Mouse (Mus musculus) stomach, postnatal 0 days (tissue): ENCODE measurements around the gene Rmdn3. TPM values are rescaled to one million over a fixed set of nuclear protein-coding genes. Genes with fewer than 3 reads are reported as not detected.

Source experiments
- ATAC-seq: fragments of 200-750 bp; cut with Nextera tagmentation; 2 replicates; pipeline ENCODE4 v1.8.0; 2017; ENCODE audit not compliant: low FRiP score, low TSS enrichment
- DNase-seq: peaks from one replicate; pipeline ENCODE4 v3.0.0-alpha.2; 2016; ENCODE audit warnings: low spot score
- H3K27ac ChIP-seq: fragments of 300-500 bp; sonication (generic); replicated peaks from 2 replicates; pipeline ENCODE4 v1.5.1; 2014; ENCODE audit warnings: mild to moderate bottlenecking, control low read depth
- H3K27me3 ChIP-seq: fragments of 300-500 bp; sonication (generic); 2 replicates; pipeline ENCODE4 v1.6.1; 2014; ENCODE audit warnings: low read length; ENCODE audit not compliant: control insufficient read depth, insufficient read depth
- H3K36me3 ChIP-seq: fragments of 300-500 bp; sonication (generic); 2 replicates; pipeline ENCODE4 v1.6.1; 2014; ENCODE audit warnings: low read length, mixed read lengths; ENCODE audit not compliant: control insufficient read depth, insufficient read depth
- H3K4me1 ChIP-seq: fragments of 300-500 bp; sonication (generic); replicated peaks from 2 replicates; pipeline ENCODE4 v1.6.1; 2014; ENCODE audit warnings: antibody characterized with exemption; ENCODE audit not compliant: control insufficient read depth, insufficient read depth
- H3K4me2 ChIP-seq: fragments of 300-500 bp; sonication (generic); replicated peaks from 2 replicates; pipeline ENCODE4 v1.6.1; 2014; ENCODE audit warnings: low read depth, mild to moderate bottlenecking, control low read depth, moderate library complexity
- H3K4me3 ChIP-seq: fragments of 300-500 bp; sonication (generic); 2 replicates; pipeline ENCODE4 v1.5.1; 2014; ENCODE audit warnings: low read depth, low read length, control low read depth
- H3K9ac ChIP-seq: fragments of 300-500 bp; sonication (generic); 2 replicates; pipeline ENCODE4 v1.6.1; 2014; ENCODE audit warnings: mild to moderate bottlenecking, low read length, control low read depth, mixed read lengths
- H3K9me3 ChIP-seq: fragments of 300-500 bp; sonication (generic); 2 replicates; pipeline ENCODE4 v1.6.1; 2016; ENCODE audit warnings: low read length; ENCODE audit not compliant: control insufficient read depth
- CTCF ChIP-seq: IDR thresholded peaks from 2 replicates; pipeline ENCODE4 v1.5.1; 2016; ENCODE audit warnings: antibody characterized with exemption, low read depth, mild to moderate bottlenecking, moderate library complexity
- EP300 ChIP-seq: optimal IDR thresholded peaks from 2 replicates; pipeline ENCODE3; 2016; ENCODE audit warnings: antibody characterized with exemption
- WGBS: fragments of 180-500 bp; shearing (Covaris S2); extraction: QIAGEN DNeasy Blood & Tissue Kit; methylation state at CpG from one replicate; pipeline ENCODE4 v1.1.7; 2014; 5-methylcytosine and 5-hydroxymethylcytosine counted together
- polyA plus RNA-seq: library from polyadenylated mRNA; unstranded; fragments of >200 nt; fragmentation: Nextera tagmentation; extraction: Ambion mirVana; gene quantifications from 2 replicates; pipeline ENCODE4 v1.2.1, GENCODE M21; 2015

Gene Rmdn3
- polyA plus RNA-seq, 1 experiment from 2014 or later: 40.1 TPM

DNA sequence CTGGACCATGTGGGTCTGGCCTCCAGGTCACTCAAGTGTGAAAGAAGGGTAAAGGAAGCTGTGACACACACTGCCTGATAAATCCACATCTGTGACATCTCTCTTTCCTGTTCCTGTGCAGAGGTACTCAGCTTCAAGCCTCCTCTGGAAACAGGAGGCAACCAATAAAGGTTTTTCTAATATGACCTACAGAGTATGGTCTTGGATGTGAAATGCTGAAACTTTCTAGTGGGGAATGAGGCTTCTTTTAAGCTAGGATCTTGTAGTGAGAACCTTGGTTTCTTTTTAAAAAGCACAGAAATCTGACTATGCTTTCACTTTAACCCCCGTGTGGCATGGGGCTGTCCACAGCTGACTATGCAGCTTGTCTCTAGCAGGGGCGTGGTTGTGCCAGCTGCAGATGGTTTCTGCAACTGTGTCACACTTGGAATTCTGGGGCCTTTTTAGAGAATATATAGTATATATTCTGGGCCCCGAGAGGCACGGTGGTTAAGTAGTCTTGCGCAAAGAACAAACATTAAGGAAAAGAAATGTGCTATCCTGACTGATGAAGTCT is 20.6 kb upstream of the Rmdn3 start:
- Histone ChIP-seq H3K9me3 (no peaks in the 10 kb centered on the region), H3K4me2 (no peak overlapping the region), H3K4me1 (0 out of 2 replicates have a peak, but pooled peaks cover 2% of the 10 kb centered on the region), H3K27me3 (no peaks in the 10 kb centered on the region), H3K9ac (no peak overlapping the region), H3K4me3 (no peak overlapping the region), H3K27ac (no peak overlapping the region), H3K36me3 (peaks cover 3% of the 10 kb centered on the region; the same call in 1 of the 2 replicates)
- DNase-seq: no peak
- TF ChIP-seq EP300 (no peak), CTCF (no peak)
- ATAC-seq: no peak
- 85% methylated on average over 5 of the region's 5 CpGs for WGBS

- H3K27ac ChIP-seq: no peak overlapping the region
- ATAC-seq (no peak), DNase-seq (no peak)
- TF ChIP-seq EP300: no peak
- TF ChIP-seq CTCF: peak; percentile 5; the same call in 1 of the 2 replicates
- H3K4me2 ChIP-seq: no peak overlapping the region
- H3K36me3 ChIP-seq: peaks cover 3% of the 10 kb centered on the region; the same call in 1 of the 2 replicates
- no peak overlapping the region for H3K4me3 ChIP-seq
- no peak overlapping the region for H3K9ac ChIP-seq
- no peaks in the 10 kb centered on the region for H3K27me3 ChIP-seq
- H3K4me1 ChIP-seq: 0 out of 2 replicates have a peak, but pooled peaks cover 2% of the 10 kb centered on the region
- 62% methylated on average over 3 of the region's 3 CpGs for WGBS
- H3K9me3 ChIP-seq: no peaks in the 10 kb centered on the region
Measured at GRCm38 (mm10) chr2:119176761-119177160, 19.9 kb upstream of the Rmdn3 start.

DNA sequence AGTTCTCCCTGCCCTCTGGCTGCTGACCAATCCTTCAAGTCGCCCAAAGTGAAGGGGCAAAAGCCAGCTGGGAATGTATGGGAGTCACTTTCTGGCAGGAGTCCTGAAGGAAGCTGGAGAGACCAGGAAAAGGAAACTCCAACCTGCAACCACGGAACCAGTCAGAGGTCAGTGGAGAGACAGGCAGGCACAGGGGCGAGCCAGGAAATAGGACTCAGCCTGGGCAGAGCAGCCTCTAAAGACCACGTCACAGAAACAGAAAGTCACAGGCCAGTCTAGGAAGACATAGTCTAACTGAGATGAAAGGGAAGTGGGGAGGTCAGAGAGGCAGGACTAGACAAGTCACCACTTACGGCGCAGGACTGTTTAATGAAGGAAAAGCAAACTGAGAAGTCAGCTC is 18.8 kb upstream of the Rmdn3 start:
- no peak for TF ChIP-seq CTCF
- TF ChIP-seq EP300: no peak
- H3K27me3 ChIP-seq: no peaks in the 10 kb centered on the region
- ATAC-seq: peak; percentile 63
- H3K9ac ChIP-seq: no peak overlapping the region
- H3K4me3 ChIP-seq: no peak overlapping the region
- H3K4me1 ChIP-seq: 0 out of 2 replicates have a peak, but pooled peaks cover 2% of the 10 kb centered on the region
- H3K9me3 ChIP-seq: no peaks in the 10 kb centered on the region
- DNase-seq: no peak
- WGBS: 49% methylated on average over 6 of the region's 6 CpGs
- H3K36me3 ChIP-seq: peaks cover 3% of the 10 kb centered on the region; the same call in 1 of the 2 replicates
- H3K4me2 ChIP-seq: no peak overlapping the region
- no peak overlapping the region for H3K27ac ChIP-seq

DNA sequence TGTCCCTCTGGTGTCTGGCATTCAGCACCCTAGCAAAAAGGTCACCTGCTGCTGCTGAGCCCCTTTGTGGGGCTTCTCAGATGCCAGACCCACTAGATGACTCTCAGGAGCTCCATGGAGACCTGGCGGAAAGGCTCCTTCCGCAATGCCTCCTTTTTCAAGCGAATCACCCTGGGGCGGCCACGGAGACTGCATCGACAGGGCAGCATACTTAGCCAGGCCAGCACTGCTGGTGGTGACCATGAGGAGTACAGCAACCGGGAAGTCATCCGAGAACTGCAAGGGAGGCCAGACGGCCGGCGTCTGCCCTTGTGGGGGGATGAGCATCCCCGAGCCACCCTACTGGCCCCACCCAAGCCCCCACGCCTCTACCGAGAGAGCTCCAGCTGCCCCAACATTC is 18.0 kb upstream of the Rmdn3 start:
- Histone ChIP-seq H3K4me2 (no peak overlapping the region), H3K4me3 (no peak overlapping the region), H3K9ac (no peak overlapping the region), H3K4me1 (0 out of 2 replicates have a peak, but pooled peaks cover 2% of the 10 kb centered on the region), H3K27me3 (no peaks in the 10 kb centered on the region), H3K9me3 (no peaks in the 10 kb centered on the region), H3K36me3 (peaks cover 3% of the 10 kb centered on the region; the same call in 1 of the 2 replicates), H3K27ac (peak overlapping the region; percentile 70)
- ATAC-seq (no peak), DNase-seq (no peak)
- WGBS: 69% methylated on average over 14 of the region's 14 CpGs
- TF ChIP-seq EP300 (no peak), CTCF (no peak)

GRCm38 (mm10) chr2:119173991-119174651 is 17.3 kb upstream of the Rmdn3 start, which contains the start of gene Gm14137:
TSS of gene Gm14137 (plus strand) at chr2:119174509.
- Histone ChIP-seq H3K9ac (peak within 1 kb of the TSS; percentile 23; the same call in 1 of the 2 replicates), H3K4me3 (no peak within 1 kb of the TSS), H3K36me3 (peaks cover 3% of the 10 kb centered on the region; the same call in 1 of the 2 replicates), H3K4me2 (no peak within 1 kb of the TSS), H3K9me3 (no peaks in the 10 kb centered on the region), H3K27me3 (no peaks in the 10 kb centered on the region), H3K27ac (peak within 1 kb of the TSS; percentile 70), H3K4me1 (0 out of 2 replicates have a peak, but pooled peaks cover 2% of the 10 kb centered on the region)
- DNase-seq (no peak), ATAC-seq (peak; percentile 71)
- WGBS: 51% methylated on average over 8 of the region's 8 CpGs
- no peak for TF ChIP-seq EP300
- TF ChIP-seq CTCF: no peak
